Mouse (Mus musculus) heart, adult 9 months (tissue): Measurements from ENCODE around the gene Gkap1.

Experiments
- DNase-seq, 2 experiments: peaks; one replicate each; pipeline ENCODE4 v3.0.0; 2022; ENCODE audit warnings: low spot score in 2 of 2

The Gkap1 gene

GRCm38 (mm10) chr13:58201343-58201742 lies 74.2 kb downstream of the Gkap1 start:
- DNase-seq: no peak

DNA sequence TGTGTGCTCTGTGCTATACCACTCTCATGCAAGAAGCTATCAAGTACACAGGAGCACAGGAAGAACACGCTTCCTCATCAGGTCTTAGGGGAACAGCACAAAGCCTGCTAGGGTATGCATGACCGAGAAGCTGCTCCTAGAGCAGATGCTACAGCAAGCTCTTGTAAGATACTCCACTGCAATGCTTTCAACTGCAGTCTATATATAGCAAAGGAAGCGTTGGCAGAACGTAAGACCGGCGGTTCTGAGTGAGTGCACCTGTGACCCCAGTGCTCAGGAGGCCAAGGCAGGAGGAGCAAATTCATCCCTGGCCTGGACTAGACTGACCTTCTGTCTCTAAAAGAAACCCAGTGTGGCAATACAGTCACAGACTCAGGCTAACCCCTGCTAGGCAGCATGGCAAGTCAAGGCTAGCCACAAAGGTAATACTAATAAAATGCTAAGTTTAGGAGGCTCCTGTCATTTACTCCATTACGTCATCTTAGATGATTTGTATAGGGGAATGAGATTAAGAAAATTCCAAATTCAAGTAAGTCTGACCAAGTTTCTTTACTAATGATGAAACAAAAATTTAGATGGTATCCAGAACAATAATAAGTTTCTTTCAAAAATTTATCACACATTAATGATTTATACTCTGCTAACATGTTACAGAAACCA lies 77.4 kb downstream of the Gkap1 start:
- no peak for DNase-seq

- DNase-seq: no peak
These were observed 78.3 kb downstream of the Gkap1 start for GRCm38 (mm10) chr13:58197211-58197610.

DNA sequence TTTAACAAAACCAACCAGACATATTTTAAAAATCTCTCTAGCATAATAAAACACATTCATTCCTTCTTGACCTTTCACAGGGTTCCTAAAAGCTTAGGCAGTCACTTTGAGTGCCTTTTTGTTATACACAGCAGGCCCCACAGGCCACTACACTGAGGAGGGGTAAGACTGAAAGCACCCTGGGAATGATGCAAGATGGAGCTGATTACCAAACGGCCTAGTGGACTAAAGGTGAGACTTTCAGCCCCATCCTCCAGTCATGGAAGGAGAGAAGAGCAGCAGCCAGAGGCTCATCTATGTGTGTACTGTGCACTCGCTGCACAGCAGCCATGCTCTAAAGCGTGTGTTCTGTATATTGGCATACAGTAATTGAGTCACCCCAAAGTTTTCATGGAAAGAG lies 80.6 kb downstream of the Gkap1 start:
- DNase-seq: no peak

GRCm38 (mm10) chr13:58193221-58193620 lies 82.3 kb downstream of the Gkap1 start:
- DNase-seq: no peak

- no peak for DNase-seq
These were observed 83.4 kb downstream of the Gkap1 start for GRCm38 (mm10) chr13:58192146-58192545.

DNA sequence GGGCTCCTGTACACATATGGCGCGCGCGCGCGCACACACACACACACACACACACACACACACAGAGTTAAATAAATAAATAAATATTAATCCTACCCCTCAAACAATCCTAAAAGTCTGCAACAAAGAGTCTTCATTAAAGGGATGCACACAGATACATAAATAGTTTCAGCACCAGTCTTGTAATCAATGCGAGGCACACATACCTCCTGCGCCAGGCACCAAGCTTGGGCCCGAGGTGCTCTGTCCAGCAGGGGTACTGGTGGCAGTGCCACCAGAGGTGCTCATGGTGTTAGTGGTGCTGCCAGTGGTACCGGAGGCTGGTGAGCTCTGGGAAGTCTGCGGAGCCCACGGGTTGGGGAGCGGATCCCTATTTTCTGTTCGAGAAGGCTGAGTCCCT lies 84.0 kb downstream of the Gkap1 start:
- no peak for DNase-seq

DNA sequence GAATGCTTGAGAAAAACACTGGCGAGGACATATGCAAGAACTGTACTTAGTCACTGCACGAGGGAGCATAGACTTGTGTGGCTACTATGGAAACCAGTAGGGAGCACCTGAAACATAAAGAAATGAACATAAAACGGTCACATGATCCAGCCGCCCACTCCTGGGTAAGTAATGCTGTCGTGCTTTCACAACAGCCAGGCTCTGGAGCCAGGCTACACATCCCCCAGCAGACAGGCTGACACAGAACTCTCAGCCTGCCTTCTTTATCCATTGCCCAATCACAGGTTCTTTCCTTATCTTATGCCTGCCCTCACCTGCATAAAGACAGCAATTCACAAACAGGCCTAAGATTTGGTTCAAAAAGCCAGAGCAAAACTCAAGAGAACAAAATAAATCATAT lies 86.0 kb downstream of the Gkap1 start:
- DNase-seq: no peak

DNA sequence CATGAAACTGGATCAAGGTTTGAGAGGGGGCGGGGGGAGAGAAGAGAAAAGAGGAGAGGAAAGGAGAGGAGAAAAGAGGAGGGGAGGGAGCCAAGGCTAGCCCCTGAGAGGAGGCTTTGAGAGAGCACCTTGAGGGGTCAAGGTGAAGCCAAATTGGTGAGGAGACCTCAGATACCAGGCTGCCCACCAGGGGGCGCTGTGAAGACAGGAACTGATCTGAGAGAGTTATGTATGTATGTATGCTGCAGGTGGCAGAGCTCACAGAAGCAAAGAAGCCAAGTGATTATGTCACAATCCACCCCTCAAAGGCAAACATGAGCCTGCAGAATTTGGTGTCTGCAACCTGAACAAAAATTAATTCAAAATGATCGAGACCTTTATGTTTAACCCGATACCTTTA lies 87.1 kb downstream of the Gkap1 start:
- DNase-seq: peak; percentile 27 to 65

- DNase-seq: no peak
These were observed 87.7 kb downstream of the Gkap1 start for GRCm38 (mm10) chr13:58187751-58188150.

DNA sequence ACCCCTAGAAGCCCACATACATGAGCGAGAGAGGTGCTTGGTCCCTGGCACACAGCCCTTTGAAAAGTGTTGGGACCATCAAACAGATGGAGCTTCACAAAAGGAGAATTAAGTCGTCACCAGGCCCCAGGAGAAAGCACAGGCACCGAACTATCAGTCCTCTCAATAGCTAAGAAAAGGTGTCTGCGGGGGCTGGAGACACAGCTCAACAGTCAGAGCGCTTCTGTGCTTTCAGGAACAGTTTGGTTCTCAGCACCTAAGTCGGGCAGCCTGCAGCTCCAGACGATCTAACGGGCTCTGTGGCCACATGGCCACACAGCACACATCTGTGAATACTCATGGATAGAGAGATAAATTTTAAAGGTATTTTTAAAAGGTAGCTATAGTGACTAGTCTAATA lies 89.2 kb downstream of the Gkap1 start:
- no peak for DNase-seq

GRCm38 (mm10) chr13:58184111-58184510 lies 91.4 kb downstream of the Gkap1 start:
- DNase-seq: no peak
